Mouse (Mus musculus): ENCODE measurements around the gene BC003965.
"Not testable (repeated sequence)": the region's sequence is repeated elsewhere in the genome, so short reads cannot be mapped to it uniquely, and the experiment has no call there.

DNA sequence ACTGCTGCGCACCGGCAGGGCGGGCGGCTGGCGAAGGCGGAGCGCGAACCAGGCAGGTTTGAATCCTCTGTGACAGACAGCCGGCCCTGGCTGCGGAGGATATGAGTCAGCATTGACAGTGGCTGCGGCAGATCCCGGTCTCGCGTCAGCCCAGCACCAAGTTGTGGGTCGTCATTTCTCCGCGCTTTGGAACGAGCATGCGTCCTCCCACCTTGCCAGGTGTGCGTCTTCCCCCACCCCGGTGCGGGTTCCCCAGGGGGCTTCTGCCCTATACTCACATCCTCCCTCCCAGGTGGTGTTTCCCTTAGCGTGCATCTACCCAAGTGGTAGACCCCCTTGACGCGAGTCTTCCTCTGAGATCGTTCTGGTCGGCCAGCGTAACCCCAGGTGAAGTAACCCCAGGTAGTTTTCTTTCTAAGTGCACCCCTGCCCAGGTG, 38.2 kb downstream of the BC003965 start:
- not testable (repeated sequence) for TF ChIP-seq CTCF (IDR thresholded peaks at IDR 0.05; ENCODE audit: low read depth, low read length); EP300 (IDR thresholded peaks at IDR 0.05; ENCODE audit: insufficient read depth, low read depth, low read length)

Data from ES-Bruce4 (cell line).